Mouse (Mus musculus) adrenal gland, adult 8-10 months (tissue): ENCODE measurements around the gene Dppa1. TPM values are rescaled to one million over a fixed set of nuclear protein-coding genes. Genes with fewer than 3 reads are reported as not detected.
"Not testable (repeated sequence)": the region's sequence is repeated elsewhere in the genome, so short reads cannot be mapped to it uniquely, and the experiment has no call there.

Experiments used
- DNase-seq: peaks from one replicate; pipeline ENCODE4 v3.0.0; 2022
- total RNA-seq, 4 experiments: library from RNA; stranded (reverse); gene quantifications; 2 replicates each; pipeline ENCODE4 v1.2.4; 2022

Dppa1 gene
- total RNA-seq: not detected

DNA sequence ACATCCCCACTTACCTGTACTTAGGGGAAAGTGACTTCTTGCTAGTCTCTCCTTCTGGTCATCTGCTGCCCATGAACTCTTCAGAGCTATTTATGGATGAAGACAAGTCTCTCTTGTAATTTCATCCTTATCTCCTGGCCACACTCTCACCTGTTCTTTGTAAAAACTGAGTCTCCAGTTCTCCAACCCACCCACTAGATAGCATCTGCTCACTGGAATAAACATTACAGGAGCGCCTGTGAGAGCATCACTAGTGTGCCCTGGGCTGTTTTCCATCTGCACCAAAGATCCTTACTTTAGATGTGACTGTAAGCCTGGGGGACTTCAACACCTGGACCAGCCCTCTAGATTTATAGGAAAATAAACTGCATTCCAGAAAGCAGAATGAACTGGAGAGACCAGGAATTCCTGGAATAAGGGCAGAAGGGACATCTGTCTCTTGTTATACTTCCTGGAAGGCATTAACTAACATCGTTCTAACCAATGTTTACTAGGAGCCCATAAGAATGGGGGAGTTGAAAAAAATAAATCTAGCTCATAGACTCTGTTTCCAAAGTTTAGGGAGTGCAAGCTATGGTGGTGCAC, at the start of gene Dppa1:
Gene Dppa1 (minus strand): TSS at position 51 of the 585 bp plus-strand sequence.
- no peak for DNase-seq

DNA sequence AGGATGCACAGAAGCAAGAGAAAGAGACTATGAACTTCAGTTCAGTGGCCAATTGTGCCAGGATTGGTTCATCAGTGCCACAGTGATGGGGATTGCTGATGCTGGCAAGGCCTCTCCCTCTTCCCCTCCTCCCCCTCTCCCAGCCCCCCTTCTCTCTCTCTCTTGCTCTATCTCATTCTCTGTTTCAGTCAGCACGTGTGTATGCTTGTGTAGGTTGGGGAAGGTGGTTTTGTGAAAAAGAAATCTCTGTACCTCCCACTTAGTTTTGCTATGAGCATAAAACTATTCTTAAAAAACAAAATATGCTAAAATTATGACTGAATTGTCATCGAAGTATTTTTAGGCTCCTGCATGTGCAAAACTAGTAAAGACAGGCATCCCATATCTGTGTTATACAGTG, 38.9 kb upstream of the Dppa1 start:
- no peak for DNase-seq

DNA sequence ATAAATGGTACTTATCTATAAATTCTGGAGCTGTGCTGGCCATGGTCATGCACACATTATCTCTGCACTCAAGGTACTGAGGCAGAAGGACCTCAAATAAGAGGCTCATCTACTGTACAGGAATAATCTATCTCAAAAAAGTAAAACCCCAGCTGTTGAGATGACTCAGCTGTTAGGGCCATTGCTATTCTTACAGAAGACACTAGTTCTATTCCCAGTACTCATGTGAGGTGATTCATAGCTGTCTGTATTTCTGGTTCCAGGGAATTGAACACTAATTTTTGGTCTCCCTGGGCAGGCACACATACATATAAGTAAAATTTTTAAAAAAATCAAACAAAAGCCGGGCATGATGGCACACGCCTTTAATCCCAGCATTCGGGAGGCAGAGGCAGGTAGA, 38.0 kb upstream of the Dppa1 start:
- no peak for DNase-seq

DNA sequence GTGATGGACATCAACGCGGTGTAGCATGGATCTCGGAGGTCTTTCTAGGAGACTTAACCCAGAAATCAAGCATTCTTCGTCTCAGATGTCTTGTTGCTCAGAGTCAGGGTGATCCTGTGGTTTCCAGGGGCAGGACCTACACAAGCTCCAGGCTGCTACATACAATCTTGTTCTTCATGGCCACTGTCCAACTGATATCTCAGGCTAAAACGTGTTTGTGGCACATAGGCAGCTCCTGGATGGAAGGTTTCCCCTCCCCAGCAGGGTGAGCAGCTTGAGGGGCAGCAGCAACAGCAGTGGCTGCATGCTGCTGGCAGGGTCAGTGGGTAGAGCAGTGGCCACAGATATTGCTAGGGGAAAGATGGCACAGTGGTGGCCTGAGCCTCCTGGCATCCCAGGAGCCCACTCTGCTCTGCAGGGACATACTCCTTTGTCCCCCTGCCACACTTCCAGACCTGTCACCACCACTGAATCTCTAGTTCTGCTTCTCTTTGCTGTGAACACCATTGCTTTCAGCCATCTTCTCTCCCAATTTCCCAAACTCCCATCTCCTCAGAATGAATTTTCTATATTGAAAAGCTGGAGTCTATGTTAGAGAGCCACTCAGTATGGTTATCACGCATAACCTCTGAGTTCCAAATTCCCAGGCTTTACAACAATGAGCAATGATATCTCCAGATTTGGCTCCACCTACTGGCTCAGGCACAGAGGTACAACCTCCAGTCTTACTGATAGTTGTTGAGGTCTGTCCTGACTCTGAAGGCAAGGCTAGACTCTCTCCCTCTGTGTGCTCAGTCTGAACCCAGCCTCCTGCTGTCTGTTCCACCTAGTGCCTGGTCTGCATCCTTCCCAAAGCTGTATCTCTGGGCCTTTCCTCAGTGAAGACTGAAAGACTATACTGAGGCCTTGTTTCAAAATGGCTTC, 36.8 kb upstream of the Dppa1 start:
- no peak for DNase-seq

DNA sequence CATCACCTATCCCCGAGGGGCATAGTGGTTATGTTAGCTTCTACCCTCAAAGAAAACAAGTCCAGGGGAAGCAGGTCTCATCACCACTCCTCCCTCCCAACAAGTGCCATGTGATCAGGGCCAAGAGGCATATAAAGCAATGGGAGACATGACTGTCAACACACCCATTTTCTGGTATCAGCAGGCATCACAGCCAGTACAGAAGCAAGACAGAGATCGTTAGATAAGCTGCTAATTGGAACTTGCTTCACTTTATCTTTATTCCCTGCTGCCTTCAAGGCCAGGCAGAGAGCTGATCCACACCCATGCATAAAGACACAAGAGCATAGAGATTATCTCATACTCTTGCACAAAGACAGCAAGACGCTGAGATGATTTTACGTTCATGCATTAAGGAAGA, 34.2 kb upstream of the Dppa1 start:
- DNase-seq: no peak

DNA sequence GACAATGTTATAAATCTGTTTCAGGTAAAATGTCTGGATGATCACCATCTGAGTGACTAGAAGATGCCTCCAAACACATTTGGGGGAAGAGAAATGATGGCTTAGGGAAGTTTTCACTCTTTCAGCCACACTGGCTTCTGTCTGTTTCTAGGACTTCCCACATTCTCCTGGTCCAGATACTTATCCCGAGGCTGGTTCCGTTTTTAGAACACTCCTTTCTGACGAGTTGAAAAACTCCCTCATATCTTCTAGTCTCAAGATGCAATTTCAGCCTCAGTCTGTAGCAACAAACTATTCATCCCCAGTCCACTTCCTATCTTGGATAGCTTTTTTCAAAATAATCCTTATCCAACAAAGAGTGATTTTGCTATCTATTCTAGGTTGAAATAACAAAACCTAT, 23.4 kb upstream of the Dppa1 start:
- DNase-seq: no peak

DNA sequence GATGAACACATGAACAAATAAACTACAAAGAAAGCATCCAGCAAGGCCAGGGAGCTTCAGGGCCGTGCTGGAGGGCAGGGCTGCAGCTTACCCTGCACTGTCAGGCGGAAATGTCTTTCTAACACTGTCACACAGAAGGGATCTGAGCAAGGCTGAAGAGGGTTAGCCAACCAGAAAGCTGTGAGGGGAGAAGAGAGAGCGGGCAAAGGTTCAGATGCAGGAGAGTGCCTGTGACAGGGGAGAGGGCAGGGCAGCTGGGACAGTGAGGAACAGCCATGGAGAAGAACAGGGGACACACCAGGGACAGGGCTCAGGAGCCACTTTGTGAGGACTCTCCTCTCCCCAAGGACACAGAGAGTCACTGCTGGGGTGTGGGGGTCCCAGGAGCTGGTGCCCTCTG, 20.6 kb upstream of the Dppa1 start:
- not testable (repeated sequence) for DNase-seq

DNA sequence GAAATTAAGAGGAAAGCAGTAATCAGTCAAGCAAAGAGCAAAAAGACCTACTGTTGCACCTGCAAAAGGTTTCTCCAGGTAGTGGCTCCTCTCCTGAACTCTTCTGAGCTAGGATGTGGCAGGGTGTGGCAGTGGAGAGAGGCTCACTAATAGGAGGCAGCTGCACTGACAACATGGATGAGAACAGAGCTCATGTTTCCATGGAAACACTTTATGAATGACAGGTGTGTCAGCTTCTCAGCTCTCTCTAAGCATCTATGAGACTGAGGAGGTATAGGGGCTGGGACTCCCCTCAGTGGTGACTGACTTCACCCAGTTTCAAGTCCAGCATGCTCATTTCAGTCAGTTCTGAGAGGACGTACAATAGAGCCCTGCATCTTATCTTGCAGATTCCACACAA, 15.8 kb upstream of the Dppa1 start:
- DNase-seq: no peak

DNA sequence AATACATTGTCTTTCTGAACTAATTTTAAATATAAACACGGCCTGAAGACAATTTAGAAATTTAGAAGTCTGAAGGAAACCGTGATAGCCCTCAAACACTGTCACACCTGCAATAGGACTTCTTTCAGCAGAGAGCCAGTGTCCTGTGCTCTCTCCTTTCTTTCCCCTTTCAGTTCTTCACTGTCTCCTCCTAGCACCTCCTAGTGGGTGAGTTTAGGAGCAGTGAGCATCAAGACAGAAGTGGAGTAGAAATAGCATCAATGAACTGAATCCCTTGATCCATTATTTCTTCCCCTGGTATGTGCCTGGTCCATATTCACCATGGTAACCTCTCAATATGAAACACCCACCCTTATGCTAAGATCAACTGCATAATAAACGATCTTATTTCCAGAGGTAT, 7.5 kb upstream of the Dppa1 start:
- no peak for DNase-seq

DNA sequence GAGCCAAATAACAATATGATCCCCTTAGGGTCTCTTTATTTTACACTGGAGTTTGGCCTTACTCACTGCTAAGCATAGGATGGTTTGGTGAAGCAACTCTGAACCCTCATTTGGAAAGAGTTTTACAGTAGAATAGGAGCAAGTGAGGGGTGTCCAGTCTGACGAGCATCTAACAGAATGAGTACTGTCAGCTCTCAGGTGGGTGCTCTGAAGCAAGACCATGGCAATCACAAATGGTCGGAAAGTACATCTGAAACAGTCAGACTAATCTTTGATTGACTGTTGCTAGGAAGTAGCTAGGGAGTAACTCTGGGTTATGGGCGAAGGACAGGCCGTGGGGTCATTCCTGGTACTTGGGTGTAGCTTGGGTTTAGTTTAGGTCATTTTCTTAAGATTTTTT, 6.5 kb upstream of the Dppa1 start:
- DNase-seq: not testable (repeated sequence)

DNA sequence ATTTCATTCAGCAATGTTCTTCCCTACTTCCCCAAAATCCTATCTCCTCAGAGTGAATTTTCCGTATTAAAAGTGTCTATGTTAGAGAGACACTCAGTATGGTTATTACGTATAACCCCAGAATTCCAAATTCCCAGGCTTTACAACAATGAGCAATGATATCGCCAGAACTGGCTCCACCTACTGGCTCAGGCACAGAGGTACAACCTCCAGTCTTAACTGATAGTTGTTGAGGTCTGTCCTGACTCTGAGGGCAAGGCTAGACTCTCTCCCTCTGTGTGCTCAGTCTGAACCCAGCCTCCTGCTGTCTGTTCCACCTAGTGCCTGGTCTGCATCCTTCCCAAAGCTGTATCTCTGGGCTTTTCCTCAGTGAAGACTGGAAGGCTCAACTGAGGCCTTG, 2.6 kb upstream of the Dppa1 start:
- peak; percentile 12 for DNase-seq

DNA sequence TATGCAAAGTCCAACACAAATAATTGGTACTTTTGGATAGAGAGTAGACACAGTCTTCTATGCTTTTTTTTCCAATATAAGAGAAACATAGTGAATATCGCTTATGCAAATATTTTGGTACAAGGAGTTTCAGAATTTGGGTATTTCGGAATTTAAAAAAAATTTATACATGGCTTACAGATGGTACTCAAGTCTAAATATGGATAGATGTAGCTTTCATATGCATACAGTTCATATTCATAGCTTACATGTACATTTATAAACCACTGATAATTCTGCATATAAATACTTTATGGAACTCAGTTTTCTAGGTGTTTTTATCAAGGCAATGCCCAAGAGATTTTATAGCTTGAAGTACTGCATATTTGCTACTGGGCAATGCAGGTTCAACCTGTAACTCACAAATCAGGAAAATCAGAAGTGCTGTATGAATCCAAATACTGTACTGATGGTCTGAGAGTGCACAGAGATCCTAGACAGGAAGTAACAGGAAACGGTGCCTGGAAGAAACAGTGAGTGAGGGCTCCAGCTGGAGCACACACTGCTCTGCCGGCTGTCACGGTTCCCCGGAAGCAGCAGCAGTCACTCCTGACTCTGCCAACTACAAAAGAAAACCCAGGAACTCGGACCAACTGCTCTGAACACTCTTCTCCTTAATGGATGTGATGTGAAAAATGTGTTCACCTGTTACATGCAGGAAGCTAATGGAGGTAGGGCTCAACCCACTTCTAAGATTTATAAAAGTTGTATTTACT, 8.5 kb downstream of the Dppa1 start:
- DNase-seq: no peak

DNA sequence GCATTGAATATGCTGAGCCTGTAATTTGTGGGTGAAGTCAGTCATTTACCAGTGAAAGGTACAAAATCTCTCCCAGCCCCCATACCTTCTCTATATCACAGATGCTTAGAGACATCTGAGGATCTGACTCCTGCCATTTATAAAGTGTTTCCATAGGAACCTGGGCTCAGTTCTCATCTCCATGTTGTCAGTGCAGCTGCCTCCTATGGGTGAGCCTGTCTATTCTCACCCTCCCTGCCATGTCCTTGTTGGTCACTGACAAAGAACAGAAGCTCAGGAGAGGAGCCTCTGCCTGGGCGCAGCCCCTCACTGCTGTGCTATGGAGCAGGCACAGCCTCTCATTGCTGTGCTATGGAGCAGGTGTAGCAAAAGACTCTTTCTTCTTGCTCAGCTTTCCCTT, 9.1 kb downstream of the Dppa1 start:
- no peak for DNase-seq

DNA sequence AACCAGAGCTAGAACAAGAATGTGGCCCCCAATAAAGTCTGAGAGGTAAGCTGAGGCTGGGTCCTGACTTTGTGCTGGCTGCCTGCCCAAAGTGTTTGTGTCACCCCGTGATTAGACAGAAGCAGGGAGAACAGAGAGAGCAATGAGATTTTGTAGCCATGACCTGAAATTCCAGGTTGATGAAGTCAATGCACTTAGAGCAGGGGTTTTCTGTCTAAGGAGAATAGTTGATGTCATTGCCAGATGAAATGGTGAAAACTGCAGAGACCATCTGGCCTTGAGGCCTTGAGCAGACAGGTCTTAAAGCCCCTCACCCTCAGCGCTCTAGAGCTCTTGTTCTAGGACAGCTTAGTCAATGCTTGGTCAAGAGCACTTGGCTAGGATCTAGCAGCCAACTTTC, 36.6 kb downstream of the Dppa1 start:
- peak; percentile 4 for DNase-seq

DNA sequence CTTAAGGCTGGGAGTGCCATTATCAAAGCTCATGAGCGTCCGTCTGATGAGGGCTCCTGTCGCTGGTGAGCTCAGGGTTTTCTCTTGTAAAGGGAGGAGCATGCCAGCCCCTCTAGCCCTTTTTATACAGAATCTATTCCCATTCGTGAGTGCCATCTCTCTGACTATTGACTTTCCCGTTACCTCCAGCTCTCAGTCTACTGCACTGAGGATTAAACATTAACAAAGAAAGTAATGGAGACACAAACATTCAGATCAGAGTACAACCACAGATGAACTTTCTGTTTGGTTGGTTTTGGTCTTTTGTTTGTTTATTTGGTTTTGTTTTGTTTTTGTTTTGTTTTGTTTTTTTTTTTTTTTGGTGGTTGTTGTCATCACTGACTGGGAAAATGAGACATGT, 46.3 kb downstream of the Dppa1 start:
- DNase-seq: no peak

DNA sequence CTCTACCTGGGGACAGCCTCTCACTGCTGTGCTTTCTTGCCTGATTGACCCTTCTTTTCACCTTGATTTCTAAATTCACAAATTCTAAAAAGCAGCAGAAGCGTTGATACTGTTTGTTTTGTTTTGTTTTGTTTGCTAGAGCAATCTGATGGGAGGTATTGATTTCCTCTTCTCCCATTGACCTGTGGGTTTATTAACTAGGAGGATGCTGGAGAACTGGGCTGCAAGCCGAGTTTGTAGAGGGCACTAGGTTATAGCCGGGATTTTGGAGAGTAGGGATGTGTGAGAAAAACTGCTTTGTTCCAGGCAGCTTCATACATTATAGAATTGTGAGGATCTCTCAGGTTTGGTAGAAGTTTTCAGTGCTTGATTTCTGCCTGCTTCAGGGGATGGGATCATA, 48.6 kb downstream of the Dppa1 start:
- no peak for DNase-seq

DNA sequence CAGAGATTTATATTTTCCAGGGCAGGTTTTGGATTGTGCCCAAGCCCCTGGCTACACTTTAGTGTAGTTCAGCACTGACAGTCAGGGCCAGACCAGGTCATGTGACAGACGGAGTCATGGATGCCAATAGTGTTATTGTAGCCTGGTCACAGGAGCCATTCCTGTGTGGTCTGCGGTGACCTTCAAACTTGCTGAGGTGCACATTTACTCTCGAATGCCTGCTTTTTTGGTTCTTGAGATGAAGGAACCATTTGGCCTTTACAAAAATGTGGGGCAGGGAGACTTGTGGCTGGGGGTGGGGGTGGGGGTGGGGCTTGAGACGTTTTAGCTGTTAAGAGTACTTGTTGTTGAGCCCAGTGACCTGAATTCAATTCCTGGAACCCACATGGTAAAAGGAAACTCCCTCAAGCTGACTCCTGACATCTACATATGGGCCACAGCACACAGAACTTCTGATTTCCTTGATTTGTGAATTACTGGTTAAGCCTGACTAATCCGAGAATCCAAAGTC, 50.2 kb downstream of the Dppa1 start:
- DNase-seq: peak; percentile 76

DNA sequence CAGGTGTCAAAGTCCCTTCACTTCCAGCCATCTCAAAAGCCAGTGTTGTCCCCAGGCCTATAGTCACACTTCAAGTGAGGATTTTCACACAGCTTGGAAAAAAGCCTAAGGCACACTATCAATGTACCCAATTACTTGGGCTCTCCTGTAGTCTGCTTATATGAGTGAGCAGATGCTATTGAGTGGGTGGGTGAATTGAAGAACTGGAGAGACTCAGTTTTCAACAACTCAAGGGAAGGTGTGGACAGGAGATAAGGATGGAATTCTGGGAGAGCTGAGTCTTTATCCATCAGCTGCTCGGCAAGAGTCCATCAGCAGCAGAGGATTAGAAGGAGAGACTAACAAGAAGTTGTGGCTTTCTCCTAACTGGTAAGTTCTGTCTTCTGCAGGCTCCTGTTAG, 57.7 kb downstream of the Dppa1 start, which contains the start of gene BC053393:
Gene BC053393 (plus strand): TSS at position 210 of the 400 bp plus-strand sequence.
- DNase-seq: no peak

DNA sequence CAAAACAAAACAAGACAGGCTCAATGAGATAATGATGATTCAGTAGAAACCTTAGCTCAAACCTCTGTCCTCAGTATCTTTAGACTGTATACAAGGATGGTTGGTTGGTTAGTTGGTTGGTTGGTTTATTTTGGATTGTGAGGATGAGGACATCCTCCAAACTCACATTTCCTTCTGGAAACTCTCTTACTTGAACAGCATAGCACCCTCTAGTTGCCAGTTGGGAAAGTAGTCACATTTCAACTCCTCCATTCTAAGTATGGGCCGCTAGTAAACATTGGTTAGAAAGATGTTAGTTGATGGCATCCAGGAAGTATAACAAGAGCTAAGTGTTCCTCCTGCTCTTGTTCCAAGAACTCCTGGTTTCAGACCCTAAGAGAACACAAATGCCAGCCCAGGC, 60.0 kb downstream of the Dppa1 start:
- DNase-seq: no peak

DNA sequence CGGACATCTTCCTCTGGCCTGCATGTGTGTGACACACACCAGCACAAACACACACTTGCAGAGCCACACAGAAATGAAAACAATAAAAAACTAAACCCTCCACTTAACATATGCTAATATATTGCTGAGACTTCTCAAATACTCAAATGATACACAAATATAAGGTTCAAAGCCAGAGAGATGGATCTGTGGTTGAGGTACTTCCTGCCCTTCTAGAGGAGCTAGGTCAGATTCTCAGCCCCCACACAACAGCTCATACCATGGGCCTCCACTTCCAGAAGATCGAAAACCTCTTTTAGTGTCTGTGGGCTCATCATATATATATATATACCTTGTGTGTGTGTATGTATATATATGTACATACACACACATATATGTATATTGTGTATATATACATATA, 63.1 kb downstream of the Dppa1 start:
- DNase-seq: no peak

DNA sequence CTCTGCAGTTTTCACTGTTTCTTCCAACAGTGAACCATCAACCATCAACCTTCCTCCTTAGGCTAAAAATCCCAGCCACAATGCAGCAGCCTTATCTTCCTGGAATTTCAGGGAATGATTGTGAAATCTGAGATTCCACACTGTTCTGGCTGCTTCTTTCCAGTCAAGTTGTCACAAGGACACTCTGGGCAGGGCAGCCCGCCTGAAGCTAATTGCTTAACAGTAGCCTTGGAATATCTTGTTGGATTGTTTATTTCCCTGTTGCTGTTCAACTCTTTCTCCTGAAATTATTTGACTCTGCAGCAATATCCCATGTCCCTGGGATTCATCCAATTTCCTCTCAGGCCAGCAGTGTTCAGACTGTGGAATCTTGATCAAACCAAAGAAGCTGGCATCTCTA, 64.4 kb downstream of the Dppa1 start:
- DNase-seq: peak; percentile 56

DNA sequence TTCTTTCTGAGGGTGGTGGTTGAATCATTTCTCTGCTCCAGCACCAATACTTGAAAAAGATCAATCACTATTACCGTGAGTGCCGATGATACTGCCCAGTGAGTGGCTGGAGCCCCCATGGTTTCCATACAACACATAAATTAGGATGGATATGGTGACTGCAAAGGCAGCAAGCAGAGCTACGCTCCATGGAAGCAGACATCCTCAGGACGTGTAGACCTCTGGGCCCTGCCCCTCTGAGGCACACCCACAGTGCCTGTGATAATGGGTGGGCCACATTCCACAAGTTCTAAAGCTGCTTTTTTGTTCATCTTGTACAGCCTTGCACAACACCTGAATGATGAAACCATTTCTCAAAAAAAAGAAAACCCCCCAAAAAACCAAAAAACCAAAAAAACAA, 68.0 kb downstream of the Dppa1 start:
- no peak for DNase-seq
